Mouse (Mus musculus): ENCODE data around the gene Slc25a1.
"Not testable (repeated sequence)": the region's sequence is repeated elsewhere in the genome, so short reads cannot be mapped to it uniquely, and the experiment has no call there.

Gene Slc25a1

DNA sequence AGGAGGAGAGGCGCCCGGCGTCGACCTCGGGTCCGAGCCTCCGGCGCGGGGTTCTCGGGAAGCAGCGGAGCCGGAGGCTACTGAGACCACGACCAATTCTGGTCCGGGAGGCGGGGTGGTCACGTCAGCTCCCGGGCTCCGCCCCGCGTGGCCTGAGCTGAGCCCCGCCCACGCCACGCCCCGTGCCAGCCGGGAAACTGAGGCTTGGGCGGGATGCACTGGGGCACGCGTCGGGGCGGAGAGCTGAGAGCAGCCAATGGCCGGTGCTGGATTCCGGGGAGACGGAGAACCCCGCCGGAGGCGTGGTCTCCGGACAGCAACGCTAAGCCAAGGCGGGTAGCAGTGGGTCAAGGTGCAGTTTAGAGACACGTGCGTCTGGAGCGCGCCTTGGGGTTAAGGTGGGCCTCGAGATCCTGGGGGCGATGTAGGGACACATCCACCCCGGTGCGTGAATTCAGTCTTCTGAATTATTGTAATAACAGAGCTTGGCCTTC lies at the start of gene Slc25a1:
Gene Slc25a1, minus strand, starts transcription at position 133 of the 494 bp plus-strand sequence.
- DNase-seq (ENCODE audit: low spot score), result no peak

DNA sequence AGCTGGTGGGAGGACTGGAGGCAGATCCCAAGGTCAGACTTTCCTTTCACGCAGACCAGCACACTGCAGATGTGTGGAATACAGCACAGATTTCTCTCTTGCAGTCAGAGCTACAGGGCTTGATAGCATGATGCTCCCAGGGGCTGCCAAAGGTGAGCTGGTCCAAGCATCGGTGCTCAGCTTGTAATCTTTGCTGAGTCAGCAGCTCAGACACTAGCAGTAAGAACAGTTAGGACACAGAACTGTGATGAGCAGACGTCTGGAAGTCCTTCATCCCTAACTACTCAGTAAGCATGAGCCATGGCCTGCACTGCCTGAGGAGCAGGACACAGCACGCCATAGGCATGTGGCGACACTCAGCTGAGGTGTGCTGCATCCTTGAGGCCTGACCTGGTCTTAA lies 43.8 kb upstream of the Slc25a1 start:
- DNase-seq (ENCODE audit: low spot score), result no peak

DNA sequence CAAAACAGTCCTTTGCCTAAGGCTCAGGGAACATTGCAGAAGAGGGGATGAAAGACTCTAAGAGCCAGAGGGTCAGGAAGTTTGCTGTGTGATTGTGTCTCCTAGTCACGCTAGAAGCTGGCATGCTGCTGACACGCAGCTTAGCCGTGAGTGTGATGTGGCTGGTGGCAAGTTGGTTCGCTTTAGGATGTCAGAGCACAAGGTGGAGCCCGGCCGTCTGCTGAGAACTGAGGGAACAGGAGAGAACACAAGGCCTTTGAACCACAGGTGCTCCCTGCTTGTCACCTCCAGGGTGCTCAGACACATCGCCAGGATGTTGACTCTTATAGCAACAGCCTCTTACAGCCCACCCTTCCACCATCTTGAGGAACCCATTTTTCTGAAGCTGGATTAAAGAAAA lies 34.1 kb upstream of the Slc25a1 start:
- DNase-seq (ENCODE audit: low spot score), result no peak

DNA sequence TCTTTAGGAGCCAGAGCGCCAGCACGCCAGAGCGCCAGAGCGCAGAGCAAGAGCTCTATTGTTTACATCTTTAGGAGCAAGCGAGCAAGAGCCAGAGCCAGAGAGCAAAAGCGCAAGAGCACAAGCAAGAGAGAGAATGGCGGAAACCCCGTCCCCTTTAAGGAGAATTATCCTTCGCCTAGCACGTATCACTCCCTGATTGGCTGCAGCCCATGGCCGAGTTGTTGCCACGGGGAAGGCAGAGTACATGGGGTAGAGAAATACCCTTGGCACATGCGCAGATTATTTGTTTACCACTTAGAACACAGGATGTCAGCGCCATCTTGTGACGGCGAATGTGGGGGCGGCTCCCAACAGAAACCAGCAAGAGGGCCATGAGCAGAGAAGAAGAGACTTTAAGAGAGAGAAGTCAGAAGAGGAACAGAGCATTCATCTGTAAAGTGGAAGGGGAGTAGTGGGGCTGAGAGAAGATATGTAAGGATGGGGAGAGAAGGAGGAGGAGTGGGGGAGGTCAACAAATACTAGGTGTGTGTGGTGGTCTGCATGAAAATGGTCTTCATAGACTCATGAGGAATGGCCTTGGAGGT lies 28.1 kb upstream of the Slc25a1 start:
- DNase-seq (ENCODE audit: low spot score), result not testable (repeated sequence)

DNA sequence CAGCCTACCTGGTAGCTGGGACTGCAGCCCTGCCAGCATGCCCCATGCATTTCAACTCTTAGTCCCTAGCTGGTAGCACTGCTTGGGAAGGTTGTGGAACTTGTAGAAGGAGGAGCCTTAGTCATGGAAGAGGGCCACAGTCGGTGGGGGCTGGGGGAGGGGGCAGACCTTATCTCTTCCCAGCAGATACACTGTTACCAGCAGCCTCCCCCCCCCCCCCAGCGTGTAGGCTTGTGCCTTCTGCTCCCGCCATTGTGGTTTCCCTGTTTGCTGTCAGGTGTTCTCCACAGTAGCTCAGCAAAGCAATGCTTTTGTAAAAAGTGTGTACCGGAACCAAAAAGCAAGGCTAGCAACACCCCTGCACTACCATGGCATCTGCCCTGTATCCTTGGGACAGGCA lies 23.6 kb upstream of the Slc25a1 start:
- no peak for DNase-seq (ENCODE audit: low spot score)

DNA sequence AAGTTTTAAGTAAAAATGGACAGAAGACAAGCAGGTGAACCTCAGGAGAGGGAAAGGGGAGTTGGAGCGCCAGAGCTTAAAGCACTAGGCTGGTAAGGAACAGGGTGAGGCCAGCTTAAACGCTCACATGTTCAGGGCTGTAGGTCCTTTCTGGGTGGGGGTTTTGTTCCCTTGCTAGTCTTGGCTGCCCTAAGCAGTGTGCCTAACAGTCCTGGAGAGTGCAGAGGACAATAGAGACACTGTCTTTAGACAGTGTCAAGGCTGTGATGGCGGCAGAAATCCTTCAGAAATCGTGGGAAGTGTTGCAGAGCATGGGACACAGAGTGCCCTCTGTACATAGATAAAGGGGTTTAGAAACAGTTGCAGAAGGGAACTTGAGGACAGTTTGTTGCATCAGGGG lies 22.0 kb upstream of the Slc25a1 start:
- DNase-seq (ENCODE audit: low spot score), result no peak

DNA sequence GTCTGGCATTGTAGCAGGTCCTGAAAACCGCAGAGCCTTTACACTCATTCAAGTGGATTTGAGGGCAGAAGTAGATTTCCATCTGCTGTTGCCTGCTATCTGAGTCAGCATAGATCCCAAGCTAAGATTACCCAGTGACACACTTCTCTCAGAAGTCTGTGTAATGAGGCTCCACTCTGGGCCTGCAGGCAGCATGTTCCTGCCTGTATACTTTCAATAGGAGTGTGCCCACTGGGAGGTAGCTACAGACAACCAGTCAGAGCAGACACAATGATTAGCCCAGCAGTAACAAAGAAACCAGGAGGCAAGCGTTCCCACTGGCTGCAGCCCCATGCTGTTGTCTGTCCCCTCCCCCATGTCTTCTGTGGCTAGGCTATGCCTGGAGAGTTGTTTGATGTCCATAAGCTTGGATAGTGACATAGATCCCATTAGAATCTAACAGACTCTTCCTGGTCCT lies 21.4 kb upstream of the Slc25a1 start:
- no peak for DNase-seq (ENCODE audit: low spot score)

DNA sequence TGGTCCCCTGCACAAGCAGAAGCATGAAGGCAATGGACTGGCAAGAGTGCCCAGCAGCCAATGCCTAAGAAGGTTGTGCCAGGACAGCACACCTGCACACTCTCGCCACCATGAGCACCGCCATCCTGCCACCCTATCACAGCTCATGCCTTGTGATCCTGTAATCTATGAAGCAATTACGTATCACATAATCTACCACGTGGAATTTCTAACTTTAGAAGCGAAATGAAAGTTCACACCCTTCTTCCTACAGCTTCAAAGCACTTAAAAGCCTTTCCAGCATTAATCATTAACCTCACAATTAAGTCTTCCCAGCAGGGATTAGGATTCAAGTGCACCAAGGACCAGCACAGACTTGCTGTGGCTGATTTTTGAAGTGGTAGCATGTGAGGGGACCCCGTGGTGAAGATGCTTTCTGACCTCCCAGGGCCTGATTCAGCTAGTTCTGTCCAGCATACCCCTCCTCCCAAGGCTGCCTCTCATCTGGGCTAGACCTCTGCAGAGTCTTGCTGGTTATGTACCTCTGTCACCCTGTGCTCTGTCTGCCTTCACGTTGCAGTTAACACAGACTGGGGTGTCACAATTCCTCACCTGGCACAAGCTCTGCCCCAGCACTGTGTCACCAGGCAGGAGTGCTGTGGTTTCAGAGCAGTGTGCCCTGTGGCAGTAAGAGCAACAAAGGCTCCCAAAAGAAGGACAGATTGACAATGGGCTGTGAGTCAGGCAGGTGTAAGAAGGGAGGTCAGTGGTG lies 17.2 kb upstream of the Slc25a1 start:
- DNase-seq (ENCODE audit: low spot score), result no peak

DNA sequence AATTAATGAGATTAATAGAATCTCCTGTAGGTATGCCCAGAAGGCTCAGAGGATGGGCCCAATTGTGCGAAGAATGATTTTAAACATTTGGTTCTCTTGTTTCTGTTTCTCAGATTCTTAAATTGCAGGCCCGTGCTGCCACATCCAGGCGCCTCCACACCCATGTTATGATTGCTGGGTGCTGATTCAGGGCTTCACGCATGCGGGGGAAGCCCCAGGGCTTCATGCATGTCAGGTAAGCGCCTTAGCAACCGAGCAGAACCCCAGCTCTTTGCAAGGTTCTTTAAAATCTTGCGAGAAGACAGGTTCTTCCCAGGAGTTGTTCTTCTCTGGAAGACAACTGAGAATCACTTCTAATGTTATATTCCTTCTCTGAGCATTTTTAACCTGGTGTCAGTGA lies 15.4 kb upstream of the Slc25a1 start:
- DNase-seq (ENCODE audit: low spot score), result no peak

DNA sequence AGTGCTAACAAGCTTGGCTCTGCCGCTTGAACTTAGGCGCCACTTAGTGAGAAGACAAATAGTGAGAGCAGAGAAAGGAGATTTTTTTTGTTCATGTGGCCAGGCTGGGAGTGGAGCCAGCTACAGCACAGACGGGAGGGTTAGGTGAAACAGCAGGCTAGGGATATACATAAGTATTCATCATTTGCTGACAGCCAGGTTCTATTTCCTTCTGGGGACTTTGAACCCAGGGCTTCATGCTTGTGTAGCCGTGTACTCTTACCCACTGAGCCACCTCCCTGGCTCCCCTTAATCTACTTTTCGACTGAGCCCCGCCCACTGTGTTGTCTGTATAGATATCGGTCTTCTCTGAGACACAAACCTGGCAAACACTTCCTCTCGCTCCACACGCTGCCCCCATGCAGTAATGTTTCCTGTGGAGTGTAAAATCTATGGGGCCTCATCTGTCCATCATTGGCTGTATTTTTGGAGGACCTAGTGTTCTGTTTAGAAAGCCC lies 11.3 kb upstream of the Slc25a1 start:
- DNase-seq (ENCODE audit: low spot score), result no peak

DNA sequence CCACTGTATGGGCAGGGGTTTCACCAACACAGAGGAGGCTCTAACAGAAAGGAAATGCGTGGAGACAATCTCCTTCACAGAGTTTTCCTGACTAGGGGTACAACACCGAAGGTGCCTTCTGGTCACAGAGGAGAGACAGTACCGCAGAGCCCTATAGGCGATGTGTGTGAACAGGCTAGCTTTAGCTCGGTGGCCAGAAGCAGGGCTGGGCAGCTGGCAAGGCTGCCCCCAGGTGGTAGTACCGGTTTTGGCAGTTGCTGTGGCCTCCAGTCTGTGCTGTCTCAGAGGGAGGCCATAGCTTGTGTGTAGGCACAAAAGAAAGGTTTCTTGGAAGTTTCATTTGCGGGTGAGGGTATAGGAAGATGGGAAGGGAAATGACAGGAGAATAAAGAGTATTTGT lies 10.8 kb upstream of the Slc25a1 start:
- DNase-seq (ENCODE audit: low spot score), result peak; percentile 70

DNA sequence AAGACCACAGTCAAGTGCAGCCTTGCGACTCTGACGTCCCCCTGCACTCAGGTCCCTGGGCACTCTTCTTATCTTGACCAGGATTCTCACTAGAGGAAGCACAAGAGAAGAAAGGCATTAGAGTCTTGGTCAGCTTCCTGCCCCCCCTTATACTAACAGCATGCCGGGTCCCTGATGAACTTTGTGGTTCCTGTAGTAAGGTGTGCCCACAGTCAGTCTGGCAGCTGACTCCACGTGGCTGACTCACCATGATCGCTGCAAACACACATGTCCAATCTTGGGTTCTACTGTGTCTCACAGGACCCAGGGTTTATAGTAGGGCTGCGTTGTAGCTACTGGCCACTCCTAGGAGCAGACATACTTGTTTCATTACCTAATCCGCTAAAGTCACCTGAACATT lies 10.2 kb upstream of the Slc25a1 start:
- DNase-seq (ENCODE audit: low spot score), result no peak

DNA sequence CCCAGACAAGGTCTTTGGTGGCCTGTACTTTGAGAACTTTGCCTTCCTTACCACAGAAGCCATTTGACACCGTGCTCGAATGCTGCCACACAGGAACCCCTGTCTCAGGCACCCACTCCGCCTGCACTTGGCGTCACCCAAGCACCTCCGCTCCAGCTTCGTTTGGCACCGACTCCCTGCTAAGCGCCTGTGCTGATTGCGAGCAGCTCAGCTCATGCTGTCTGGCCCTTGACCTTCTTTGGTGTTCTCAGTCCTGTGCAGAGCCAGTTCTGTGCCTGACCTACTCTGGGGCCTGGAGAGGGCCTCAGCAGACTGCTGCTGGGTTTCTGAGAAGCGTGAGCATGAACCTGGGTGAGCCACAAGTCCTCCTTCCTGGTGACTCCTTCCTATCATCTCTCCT lies 8.8 kb upstream of the Slc25a1 start:
- DNase-seq (ENCODE audit: low spot score), result no peak

DNA sequence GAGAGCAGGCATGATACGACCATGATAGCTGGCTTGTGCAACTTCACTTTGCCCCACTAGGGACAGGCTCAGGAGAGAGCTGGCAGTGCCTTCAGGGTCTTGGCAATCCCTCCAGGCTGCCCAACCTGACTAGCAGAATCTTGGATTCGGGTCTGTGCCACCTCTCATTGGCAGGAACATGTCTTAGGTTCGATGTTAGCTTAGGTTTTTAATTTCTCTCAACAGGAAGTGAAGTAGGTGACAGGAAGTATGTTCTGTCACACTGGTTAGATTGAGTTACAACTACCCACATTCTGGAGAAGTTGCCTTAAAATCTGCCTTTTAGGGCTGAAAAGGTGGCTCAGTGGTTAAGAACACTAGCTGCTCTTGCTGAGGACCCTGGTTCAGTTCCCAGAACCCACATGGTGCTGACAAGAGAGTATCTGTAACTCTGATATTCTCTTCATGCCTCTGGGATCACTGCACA lies 6.5 kb upstream of the Slc25a1 start:
- no peak for DNase-seq (ENCODE audit: low spot score)

DNA sequence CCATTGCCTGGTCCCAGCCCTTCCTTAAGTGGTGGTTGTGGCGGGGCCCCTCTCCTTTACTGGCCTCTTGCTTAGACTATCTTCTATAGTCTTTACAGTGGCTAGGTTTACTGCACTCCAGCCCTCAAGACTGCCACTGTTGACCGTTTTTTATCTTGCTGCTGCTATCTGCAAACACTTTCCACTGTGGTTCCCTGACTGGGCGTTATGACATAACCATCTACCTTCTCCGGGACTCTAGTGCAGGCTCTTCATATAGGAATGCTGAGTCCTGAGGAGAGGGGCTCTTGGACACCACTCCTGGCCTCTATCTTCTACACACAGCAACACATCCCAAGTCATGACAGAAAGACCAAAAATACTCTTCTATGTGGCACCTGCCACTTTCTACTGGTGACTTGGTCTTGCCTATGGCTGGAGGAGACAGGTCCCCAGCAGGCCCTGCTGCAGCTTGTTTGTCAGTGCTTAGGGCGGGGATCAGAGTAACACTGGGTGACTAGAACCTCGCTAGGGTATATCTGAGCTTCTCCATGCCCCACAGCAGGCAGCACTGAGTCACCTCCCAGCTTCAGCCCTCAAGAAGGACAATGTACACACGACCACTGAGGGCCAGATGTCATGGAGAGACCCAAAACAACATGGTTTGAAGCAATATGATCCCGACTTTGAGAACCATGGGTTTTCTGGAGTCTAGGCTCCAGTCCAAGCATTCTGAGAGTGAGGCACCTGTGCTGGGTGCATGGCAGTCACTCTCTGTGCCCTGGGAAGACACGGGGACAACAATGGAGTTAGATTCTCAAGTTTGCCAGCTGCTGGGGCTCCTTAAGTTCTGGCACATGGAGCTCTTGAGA lies 5.8 kb upstream of the Slc25a1 start:
- DNase-seq (ENCODE audit: low spot score), result no peak

DNA sequence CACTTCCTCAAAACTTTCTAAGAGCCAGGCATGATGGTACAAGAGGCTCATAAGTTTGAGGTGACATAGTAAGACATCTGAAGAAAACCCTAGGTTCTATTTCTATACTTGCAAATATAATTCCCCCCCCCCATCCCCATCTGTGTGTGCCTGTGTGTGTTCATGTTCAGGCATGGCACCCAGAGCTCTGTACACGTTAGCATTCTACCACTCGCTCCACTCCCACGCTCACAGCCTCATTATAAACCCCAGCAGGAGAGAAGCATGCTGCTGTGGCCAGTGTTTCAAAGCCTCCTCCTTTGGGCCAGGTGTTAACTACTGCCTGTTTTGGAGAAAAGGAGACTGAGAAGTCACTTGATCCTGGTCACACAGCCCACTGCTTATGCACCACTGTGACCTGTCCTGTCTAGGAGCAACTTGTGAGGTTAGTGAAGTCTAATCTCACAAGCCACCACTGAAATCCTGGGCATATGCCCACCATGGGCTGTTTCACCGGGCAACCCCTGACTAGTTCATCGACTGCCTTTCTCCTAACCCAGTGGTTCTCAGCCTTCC lies 4.0 kb upstream of the Slc25a1 start:
- DNase-seq (ENCODE audit: low spot score), result no peak

DNA sequence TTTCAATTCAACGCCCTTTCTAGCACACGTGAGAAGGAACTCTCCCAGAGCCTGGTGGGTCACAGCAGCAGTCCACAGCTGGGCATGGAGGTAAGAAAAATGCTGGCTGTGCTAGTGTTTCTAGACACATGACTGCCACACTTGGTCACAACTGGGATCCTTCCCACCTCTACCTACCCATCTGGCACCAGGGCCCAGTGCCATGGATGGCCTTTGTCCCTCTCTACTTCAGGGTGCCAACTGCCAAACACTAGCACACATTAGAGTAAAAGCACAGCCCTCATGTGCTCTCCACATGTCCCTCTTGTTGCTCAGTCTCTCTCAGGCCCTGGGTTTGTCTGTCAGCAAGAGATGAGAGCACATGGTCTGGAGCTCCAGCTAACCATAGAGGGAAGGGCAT lies 1.6 kb upstream of the Slc25a1 start:
- DNase-seq (ENCODE audit: low spot score), result no peak

DNA sequence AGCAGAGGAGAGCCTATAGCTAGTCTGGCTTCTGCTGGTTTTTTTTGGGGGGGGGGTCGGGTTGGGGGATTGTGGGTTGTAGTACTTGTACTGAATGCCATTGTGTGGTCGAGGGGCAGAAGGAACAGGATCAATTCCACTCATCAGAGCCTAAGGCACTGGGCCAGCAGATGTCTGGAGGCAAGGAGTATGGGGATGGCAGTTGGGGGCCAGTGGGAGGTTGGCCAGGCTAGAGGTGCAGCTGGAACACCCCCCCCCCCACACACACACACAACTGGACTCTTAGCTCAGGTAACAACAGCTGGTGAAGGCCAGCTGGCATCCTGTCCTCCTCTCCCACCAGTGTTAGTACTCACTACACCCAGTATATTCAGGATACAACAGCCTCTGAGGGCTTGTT lies 1.2 kb upstream of the Slc25a1 start:
- no peak for DNase-seq (ENCODE audit: low spot score)

DNA sequence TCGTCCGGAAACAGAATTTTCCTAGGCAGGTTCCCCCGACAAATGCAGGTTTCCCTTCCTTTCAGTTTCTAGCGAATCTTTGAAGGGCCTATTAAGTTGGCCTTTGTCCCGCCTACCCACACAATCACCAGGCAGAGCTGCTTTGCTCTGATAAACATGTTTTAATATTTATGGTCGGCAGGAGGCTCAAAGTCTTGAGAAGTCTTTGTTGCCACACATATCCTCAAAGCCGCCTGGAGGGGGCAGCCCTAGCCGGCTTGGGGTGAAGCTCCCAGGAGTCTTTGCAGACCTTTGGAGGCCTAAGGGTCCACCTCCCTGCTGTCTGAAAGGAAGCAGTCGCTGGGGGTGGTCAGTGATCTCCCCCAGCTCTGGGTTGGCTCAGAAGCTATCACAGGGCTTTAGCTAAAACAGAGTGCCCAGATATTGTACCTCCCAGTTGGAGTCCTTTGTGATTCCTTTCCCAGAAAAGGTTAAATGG lies 647 bp upstream of the Slc25a1 start:
- DNase-seq (ENCODE audit: low spot score), result peak; percentile 87

DNA sequence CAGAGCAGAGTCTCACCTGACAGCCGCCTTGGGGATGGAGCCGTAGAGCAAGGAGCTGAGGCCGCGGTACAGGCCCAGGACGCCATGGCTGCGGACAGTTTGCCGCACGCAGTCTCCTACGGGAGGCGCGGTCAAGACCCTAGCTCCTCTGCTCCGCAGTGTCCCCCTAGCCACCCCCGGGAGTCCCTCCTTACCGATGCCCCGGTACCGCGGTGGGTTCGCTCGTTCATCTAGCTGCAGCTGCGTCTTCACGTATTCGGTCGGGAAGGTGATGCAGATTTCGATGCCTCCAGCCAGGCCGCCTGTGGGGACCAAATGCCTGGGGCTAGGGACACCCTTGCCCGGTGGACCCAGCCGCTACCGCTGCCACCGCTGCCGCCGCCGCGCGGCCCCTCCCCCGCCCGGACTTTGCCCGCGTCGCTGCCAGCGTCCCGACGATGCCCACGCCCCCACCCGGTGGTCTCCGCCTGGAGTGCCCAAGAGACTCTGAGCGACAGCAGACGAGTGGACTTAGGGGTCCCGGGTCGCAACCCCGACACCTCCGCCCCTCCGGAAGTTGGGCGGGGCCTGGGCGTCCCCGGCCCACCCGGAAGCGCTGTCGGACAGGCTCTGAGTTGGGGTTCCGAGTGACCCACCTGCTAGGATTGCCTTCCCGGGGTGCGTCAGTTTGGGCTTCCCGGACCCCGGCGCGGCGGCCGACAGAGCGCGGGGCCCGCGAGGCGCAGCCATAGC lies 502 bp downstream of the Slc25a1 start:
- DNase-seq (ENCODE audit: low spot score), result peak; percentile 16

DNA sequence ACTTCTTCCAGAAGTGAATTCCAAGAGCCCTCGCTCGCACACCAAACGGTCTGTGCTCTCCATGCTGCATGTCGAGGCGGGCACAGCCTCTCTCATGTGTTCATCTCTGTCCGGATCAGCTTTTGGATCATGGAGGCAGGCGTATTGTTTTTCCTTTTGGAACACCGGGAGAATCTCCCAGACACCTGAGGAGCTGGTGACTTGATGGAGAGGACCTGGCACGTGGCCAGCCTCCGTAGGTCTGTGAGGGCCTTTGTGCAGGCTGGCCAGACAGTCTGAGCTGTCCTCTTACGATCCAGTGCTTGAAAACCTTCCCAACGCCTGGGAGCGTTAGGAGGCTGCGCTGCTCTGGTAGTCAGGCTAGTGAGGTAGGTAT lies 5.9 kb downstream of the Slc25a1 start:
- no peak for DNase-seq (ENCODE audit: low spot score)

Data from T-cell, adult 2 months (primary cell).